Comparison of ENCODE assay signal across 12 mouse cellular contexts in the genomic region with DNA sequence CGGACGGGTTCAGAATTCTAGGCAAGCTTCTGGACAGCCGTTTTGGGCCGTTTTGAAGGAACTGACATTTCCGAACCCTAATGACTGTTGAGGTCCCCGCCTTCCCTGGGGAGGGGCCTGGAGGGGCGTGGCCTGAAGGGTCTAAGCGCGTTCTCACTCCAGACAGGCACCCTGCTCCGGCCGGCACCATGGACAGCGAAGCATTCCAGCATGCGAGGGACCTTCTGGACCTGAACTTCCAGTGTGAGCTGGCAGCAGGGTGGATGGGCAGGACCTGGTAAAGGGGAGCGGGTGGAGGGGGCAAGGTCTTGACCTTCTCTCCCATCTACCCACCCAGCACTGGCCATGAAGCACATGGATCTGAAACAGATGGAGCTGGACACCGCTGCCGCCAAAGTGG. TPM values are rescaled to one million over a fixed set of nuclear protein-coding genes. Genes with fewer than 3 reads are reported as not detected.
DNase-seq lines count a peak whose midpoint lies in the region; ATAC-seq and TF ChIP-seq lines count a peak whose summit lies in the region.
"Had no signal": no experiment of that assay in that cellular context is flagged by ENCODE, and none has a peak within 500 bp of the region (broad histone marks: within the 10 kb centered on the region; RNA-seq: fewer than 3 reads in every experiment).

No protein-coding gene starts in this region.

- H3K27me3 ChIP-seq in myocyte (ENCODE audit: control insufficient read depth, insufficient read depth, insufficient read length): no peaks in the 10 kb centered on the region
- H3K27me3 ChIP-seq in forebrain, embryonic 16.5 days (replicated peaks; ENCODE audit: control insufficient read depth, insufficient read depth, low read length): no peaks in the 10 kb centered on the region

- no peak for TF ChIP-seq CTCF in lung, adult 2 months (IDR thresholded peaks at IDR 0.05; ENCODE audit: insufficient read depth, low read length)

- H3K4me2 ChIP-seq in myocyte (ENCODE audit: low read depth): no peak overlapping the region
- H3K4me2 ChIP-seq in forebrain, embryonic 16.5 days (ENCODE audit: low read length): no peak overlapping the region
- H3K4me2 ChIP-seq: heart, embryonic 15.5 days; lung, embryonic 15.5 days had no signal

- peaks cover 25% of the 10 kb centered on the region for H3K79me2 ChIP-seq in myocyte (ENCODE audit: control insufficient read depth, insufficient read depth)

- ATAC-seq in forebrain, embryonic 16.5 days: no peak

- H3K9me3 ChIP-seq in forebrain, embryonic 16.5 days (ENCODE audit: control insufficient read depth, low read length): no peaks in the 10 kb centered on the region
- H3K9me3 ChIP-seq: heart, embryonic 15.5 days; lung, embryonic 15.5 days had no signal

- TF ChIP-seq POLR2A in lung, adult 2 months (IDR thresholded peaks at IDR 0.05; ENCODE audit: borderline replicate concordance, extremely low read depth, low read depth, low read length): no peak
- TF ChIP-seq POLR2A in myocyte (IDR thresholded peaks at IDR 0.05; ENCODE audit: insufficient read length, low read depth): no peak

- no peaks in the 10 kb centered on the region for H3K36me3 ChIP-seq in myocyte (ENCODE audit: control insufficient read depth, insufficient read depth)
- no peaks in the 10 kb centered on the region for H3K36me3 ChIP-seq in forebrain, embryonic 16.5 days (ENCODE audit: control insufficient read depth, insufficient read depth)
- H3K36me3 ChIP-seq: lung, embryonic 15.5 days had no signal

- WGBS in lung, adult 2 months: 24% methylated on average over 16 of the region's 16 CpGs
- 22% methylated on average over 16 of the region's 16 CpGs for WGBS in forebrain, embryonic 16.5 days

- no peak overlapping the region for H3K9ac ChIP-seq in forebrain, embryonic 16.5 days (replicated peaks; ENCODE audit: low read depth, low read length)
- H3K9ac ChIP-seq: heart, embryonic 15.5 days; lung, embryonic 15.5 days had no signal

- H3K4me3 ChIP-seq in lung, adult 2 months (replicated peaks; ENCODE audit: extremely low read depth, low read depth, low read length): no peak overlapping the region
- no peak overlapping the region for H3K4me3 ChIP-seq in myocyte
- H3K4me3 ChIP-seq in forebrain, embryonic 16.5 days (replicated peaks; ENCODE audit: low read length): no peak overlapping the region
- H3K4me3 ChIP-seq: heart, embryonic 15.5 days; lung, embryonic 15.5 days had no signal

- no peak overlapping the region for H3K27ac ChIP-seq in forebrain, embryonic 16.5 days (ENCODE audit: low read length)
- H3K27ac ChIP-seq: heart, embryonic 15.5 days; lung, embryonic 15.5 days had no signal

- DNase-seq in lung, adult 2 months: peak; percentile 32
- no peak for DNase-seq in lung, postnatal 25 days (ENCODE audit: low spot score)
- peak; percentile 82 to 89 for DNase-seq in adrenal gland, postnatal 36 days
- DNase-seq in kidney, postnatal 14 days: peak; percentile 78
- DNase-seq in retina, postnatal 1 day: no peak
- no peak for DNase-seq in right cerebral cortex, postnatal 36 days (ENCODE audit: low spot score in 2 of 2)
- DNase-seq: layer of hippocampus, adult 9-11 months; thymus, postnatal 14 days had no signal

- H3K4me1 ChIP-seq in lung, adult 2 months (ENCODE audit: control insufficient read depth, insufficient read depth, low read length): peaks cover 2% of the 10 kb centered on the region; the same call in 1 of the 2 replicates
- peaks cover 3% of the 10 kb centered on the region; the same call in 1 of the 2 replicates for H3K4me1 ChIP-seq in forebrain, embryonic 16.5 days (replicated peaks; ENCODE audit: control insufficient read depth, insufficient read depth, low read length)
- H3K4me1 ChIP-seq: lung, embryonic 15.5 days had no signal

- H3ac ChIP-seq in myocyte (ENCODE audit: control insufficient read depth, insufficient read length): no peak overlapping the region

TF ChIP-seq in myocyte, 11 proteins besides CTCF, POLR2A, EP300 and RAD21:
- TF ChIP-seq TCF3 (IDR thresholded peaks at IDR 0.05; ENCODE audit: insufficient read length, low read depth) (no peak), REST (IDR thresholded peaks at IDR 0.05; ENCODE audit: insufficient read depth, insufficient read length) (peak; percentile 77)

RNA-seq across cellular contexts. Expression of a gene that starts 8.8 kb away (rescaled TPM):
- 10.0 and 17.8 TPM in 2 replicates for polyA plus RNA-seq in lung, adult 2 months (2012; rRNA removed)
- total RNA-seq in adrenal gland, postnatal 36 days (2021): 1 to 10 TPM; 5.8 to 8.9 TPM
- 36.0 TPM for polyA plus RNA-seq in myocyte (2012; fragmentation: generic; extraction: Trizol)
- polyA plus RNA-seq in forebrain, embryonic 16.5 days (2015; fragmentation: Nextera tagmentation; extraction: Ambion mirVana): 3.0 and 3.6 TPM in 2 replicates

RNA-seq across cellular contexts. Expression of a gene that starts 9.1 kb away (rescaled TPM):
- 4.6 and 5.2 TPM in 2 replicates for polyA plus RNA-seq in lung, adult 2 months (2012; rRNA removed)
- total RNA-seq in adrenal gland, postnatal 36 days (2021): 10 to 100 TPM; 11.3 to 12.8 TPM
- 13.7 TPM for polyA plus RNA-seq in myocyte (2012; fragmentation: generic; extraction: Trizol)
- polyA plus RNA-seq in forebrain, embryonic 16.5 days (2015; fragmentation: Nextera tagmentation; extraction: Ambion mirVana): 23.1 and 26.4 TPM in 2 replicates

RNA-seq across cellular contexts. Expression of a gene that starts 13.4 kb away (rescaled TPM):
- 43.3 and 44.6 TPM in 2 replicates for polyA plus RNA-seq in lung, adult 2 months (2012; rRNA removed)
- 10 to 100 TPM; 29.7 to 32.8 TPM for total RNA-seq in adrenal gland, postnatal 36 days (2021)
- polyA plus RNA-seq in myocyte (2012; fragmentation: generic; extraction: Trizol): 11.5 TPM
- 25.3 and 28.5 TPM in 2 replicates for polyA plus RNA-seq in forebrain, embryonic 16.5 days (2015; fragmentation: Nextera tagmentation; extraction: Ambion mirVana)

RNA-seq across cellular contexts. Expression of a gene that starts 23.8 kb away (rescaled TPM):
- 38.7 and 46.6 TPM in 2 replicates for polyA plus RNA-seq in lung, adult 2 months (2012; rRNA removed)
- 10 to 100 TPM; 33.0 to 38.8 TPM for total RNA-seq in adrenal gland, postnatal 36 days (2021)
- polyA plus RNA-seq in myocyte (2012; fragmentation: generic; extraction: Trizol): 83.1 TPM
- polyA plus RNA-seq in forebrain, embryonic 16.5 days (2015; fragmentation: Nextera tagmentation; extraction: Ambion mirVana): 79.3 and 85.9 TPM in 2 replicates

RNA-seq across cellular contexts. Expression of a gene that starts 35.5 kb away (rescaled TPM):
- polyA plus RNA-seq in lung, adult 2 months (2012; rRNA removed): 14.1 and 18.2 TPM in 2 replicates
- 1 to 10 TPM in 1 of 2 experiments, under 1 TPM in 1; 0.89 to 2.2 TPM for total RNA-seq in adrenal gland, postnatal 36 days (2021)
- 3.5 TPM for polyA plus RNA-seq in myocyte (2012; fragmentation: generic; extraction: Trizol)
- polyA plus RNA-seq in forebrain, embryonic 16.5 days (2015; fragmentation: Nextera tagmentation; extraction: Ambion mirVana): 2.2 and 2.5 TPM in 2 replicates

Comparison
In these comparisons a context has a peak if more than half of its experiments do, and no peak if none do; other contexts are left out.
1. DNase-seq: peak in lung, adult 2 months (single experiment), adrenal gland, postnatal 36 days (2 of 2) and kidney, postnatal 14 days (single experiment); none in lung, postnatal 25 days (single experiment), retina, postnatal 1 day (single experiment) and right cerebral cortex, postnatal 36 days (0 of 2).